Mouse (Mus musculus): Measurements from ENCODE around the gene Olfr98.
"Not testable (repeated sequence)": the region's sequence is repeated elsewhere in the genome, so short reads cannot be mapped to it uniquely, and the experiment has no call there.

Gene Olfr98

DNA sequence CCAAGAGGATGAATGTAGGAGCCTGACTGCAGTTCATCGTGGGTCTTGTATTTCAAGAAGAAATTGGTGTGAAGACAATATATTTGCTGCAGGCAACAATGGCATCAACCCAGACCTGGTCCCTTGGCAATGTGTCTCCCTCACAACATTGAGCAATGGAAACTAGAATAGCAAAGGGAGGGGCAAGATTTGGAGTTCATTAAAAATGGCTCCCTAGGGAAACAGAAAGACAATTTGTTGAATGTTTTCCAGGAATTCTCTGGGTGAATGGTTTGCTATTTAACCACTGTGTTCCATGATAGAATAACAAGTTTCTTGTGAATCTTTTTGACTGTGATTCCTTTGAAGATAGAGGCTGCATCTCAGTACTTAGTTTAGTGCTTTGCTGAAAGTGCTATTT is at the start of gene Olfr98:
Gene Olfr98, minus strand, starts transcription at position 124 of the 400 bp plus-strand sequence.
- no peak for DNase-seq (ENCODE audit: low read depth in 2 of 2, low spot score in 2 of 2)

- no peak for DNase-seq (ENCODE audit: low read depth in 2 of 2, low spot score in 2 of 2)
These were observed 46.7 kb upstream of the Olfr98 start for GRCm38 (mm10) chr17:37310146-37310699.

DNA sequence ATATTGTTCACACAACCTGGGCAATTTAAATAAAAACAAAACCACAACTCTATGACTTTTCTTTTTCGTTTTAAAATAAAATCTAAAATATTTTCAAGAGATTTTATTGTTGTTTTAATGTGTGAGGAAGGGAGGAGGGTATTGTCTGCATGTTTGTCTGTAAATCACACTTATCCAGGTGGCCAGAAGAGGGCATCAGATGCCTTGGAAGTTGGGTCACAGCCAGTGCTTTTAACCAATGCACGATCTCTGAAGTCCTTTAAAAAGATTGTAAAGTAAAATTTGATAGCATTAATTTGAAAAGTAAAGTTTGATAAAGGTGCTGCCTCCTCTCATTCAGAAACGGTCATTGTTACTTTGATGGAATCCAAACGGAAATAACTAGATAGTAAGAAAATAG is 44.9 kb upstream of the Olfr98 start:
- DNase-seq (ENCODE audit: low read depth in 2 of 2, low spot score in 2 of 2) = no peak

DNA sequence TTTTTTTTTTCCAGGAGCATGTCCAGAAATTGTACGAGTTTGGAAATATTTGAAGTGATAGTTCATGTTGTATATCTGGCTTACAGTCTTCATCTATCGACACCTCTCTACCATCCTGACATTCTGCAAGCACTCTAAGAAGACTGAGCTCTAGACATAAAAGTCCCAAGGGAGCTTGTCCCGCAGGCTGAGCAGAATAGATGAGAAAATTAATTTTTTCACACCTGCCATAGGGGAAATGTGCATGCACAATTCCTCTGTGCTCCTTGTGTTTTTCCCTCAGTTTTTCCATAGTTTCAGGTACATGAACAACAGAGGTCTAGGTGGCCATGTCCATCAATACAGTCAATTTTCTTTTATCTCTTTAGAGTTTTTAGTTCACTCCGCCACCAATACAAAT is 40.7 kb upstream of the Olfr98 start, which contains the start of gene Olfr101:
Gene Olfr101, minus strand, starts transcription at position 101 of the 400 bp plus-strand sequence.
- DNase-seq (ENCODE audit: low read depth in 2 of 2, low spot score in 2 of 2) = no peak

GRCm38 (mm10) chr17:37283360-37283759 is 19.8 kb upstream of the Olfr98 start, which contains the start of gene Olfr99:
TSS of gene Olfr99 (minus strand) at chr17:37283460.
- no peak for DNase-seq (ENCODE audit: low read depth in 2 of 2, low spot score in 2 of 2)

GRCm38 (mm10) chr17:37280331-37280730 is 16.8 kb upstream of the Olfr98 start:
- DNase-seq (ENCODE audit: low read depth in 2 of 2, low spot score in 2 of 2) = no peak

DNA sequence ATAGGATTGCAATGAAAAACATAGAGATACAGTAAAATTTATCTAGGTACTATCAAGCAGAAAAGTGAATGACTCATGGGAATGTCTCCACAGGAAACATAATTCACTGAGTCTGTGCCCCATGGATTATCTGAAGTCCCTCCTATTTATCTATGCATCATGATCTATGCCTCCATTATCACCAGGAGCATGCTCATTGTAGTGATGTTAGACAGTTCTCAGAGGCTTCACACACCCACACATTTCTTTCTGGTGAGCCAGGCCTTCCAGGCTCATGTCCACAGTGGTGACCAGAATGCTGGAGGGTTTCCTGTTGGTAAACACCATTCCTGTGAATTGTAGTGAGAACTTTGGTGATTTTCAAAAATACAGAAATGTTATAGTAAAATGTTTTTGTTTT is 13.0 kb upstream of the Olfr98 start:
- no peak for DNase-seq (ENCODE audit: low read depth in 2 of 2, low spot score in 2 of 2)

- no peak for DNase-seq (ENCODE audit: low read depth in 2 of 2, low spot score in 2 of 2)
These were observed 12.2 kb upstream of the Olfr98 start for GRCm38 (mm10) chr17:37275626-37276248.

GRCm38 (mm10) chr17:37270702-37271092 is 7.1 kb upstream of the Olfr98 start:
- peak; percentile 80 to 85 for DNase-seq (ENCODE audit: low read depth in 2 of 2, low spot score in 2 of 2)

GRCm38 (mm10) chr17:37270058-37270701 is 6.6 kb upstream of the Olfr98 start, which contains the start of gene H2-M3:
TSS of gene H2-M3 (plus strand) at chr17:37270220.
- DNase-seq (ENCODE audit: low read depth in 2 of 2, low spot score in 2 of 2) = peak; percentile 90 to 97

- peak; percentile 19 to 46 for DNase-seq (ENCODE audit: low read depth in 2 of 2, low spot score in 2 of 2)
These were observed 13.0 kb downstream of the Olfr98 start for GRCm38 (mm10) chr17:37250544-37250943.

DNA sequence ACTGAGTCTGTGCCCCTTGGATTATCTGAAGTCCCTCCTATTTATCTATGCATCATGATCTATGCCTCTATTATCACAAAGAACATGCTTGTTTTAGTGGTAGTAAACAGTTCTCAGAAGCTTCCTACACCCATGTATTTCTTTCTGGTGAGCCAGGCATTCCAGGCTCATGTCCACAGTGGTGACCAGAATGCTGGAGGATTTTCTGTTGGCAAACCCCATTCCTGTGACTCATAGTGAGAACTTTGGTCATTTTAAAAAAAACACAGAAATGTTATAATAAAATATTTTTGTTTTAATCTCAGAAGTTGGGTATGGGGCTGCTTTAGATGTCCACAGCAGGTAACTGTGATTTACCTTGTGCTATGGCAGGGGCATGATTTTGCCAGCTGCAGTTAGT is 14.1 kb downstream of the Olfr98 start:
- DNase-seq (ENCODE audit: low read depth in 2 of 2, low spot score in 2 of 2) = no peak

- peak; percentile 29 to 55 for DNase-seq (ENCODE audit: low read depth in 2 of 2, low spot score in 2 of 2)
These were observed 16.8 kb downstream of the Olfr98 start for GRCm38 (mm10) chr17:37246715-37247114.

GRCm38 (mm10) chr17:37242198-37242597 is 21.4 kb downstream of the Olfr98 start:
- DNase-seq (ENCODE audit: low read depth in 2 of 2, low spot score in 2 of 2) = no peak

GRCm38 (mm10) chr17:37237230-37237629 is 26.3 kb downstream of the Olfr98 start, which contains the start of gene Olfr97:
TSS of gene Olfr97 (minus strand) at chr17:37237330.
- not testable (repeated sequence) for DNase-seq (ENCODE audit: low read depth in 2 of 2, low spot score in 2 of 2)

- DNase-seq (ENCODE audit: low read depth in 2 of 2, low spot score in 2 of 2) = no peak
These were observed 41.7 kb downstream of the Olfr98 start for GRCm38 (mm10) chr17:37221879-37222278.

- no peak for DNase-seq (ENCODE audit: low read depth in 2 of 2, low spot score in 2 of 2)
These were observed 43.7 kb downstream of the Olfr98 start, which contains the start of gene Olfr96 for GRCm38 (mm10) chr17:37219846-37220245. TSS of gene Olfr96 (plus strand) at chr17:37220146.

DNA sequence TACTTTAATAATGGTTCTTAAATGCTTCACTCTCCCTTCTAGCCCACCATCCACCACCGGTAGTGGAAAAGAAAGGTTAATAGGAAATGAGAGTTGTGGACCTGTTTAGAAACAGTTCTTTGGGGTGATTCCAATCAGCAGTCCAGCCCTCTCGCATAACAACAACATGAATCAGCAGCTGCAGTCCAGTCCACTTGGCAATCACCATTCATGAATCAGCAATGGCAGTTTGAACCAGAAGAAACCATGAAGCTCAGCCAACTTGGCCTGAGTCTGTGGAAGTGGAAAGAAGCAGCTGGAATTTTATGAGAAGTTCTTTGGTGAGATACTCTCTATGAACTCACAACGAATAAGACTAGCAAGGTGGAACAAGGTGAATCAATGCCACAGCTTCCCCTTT is 45.1 kb downstream of the Olfr98 start:
- no peak for DNase-seq (ENCODE audit: low read depth in 2 of 2, low spot score in 2 of 2)

DNA sequence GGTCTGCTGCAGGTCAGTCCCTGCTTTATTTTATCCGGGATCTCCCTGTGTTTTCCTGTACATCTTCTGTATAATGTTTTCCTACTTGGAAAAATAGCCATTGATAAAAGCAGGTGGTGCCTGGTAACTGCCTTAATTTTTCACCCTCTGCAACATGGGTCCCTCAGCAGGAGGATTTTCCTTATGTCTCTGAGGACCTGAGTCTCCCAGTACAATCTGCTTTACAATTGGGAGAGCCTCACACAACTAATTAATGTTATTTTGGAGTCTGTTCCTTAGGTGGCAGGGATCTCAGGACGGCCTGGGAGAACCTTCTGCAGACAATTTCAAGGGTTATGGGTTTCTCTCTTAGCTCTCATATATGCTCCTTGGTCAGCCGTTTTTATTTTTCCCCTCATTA is 50.5 kb downstream of the Olfr98 start, which contains the start of gene Olfr95:
Gene Olfr95, minus strand, starts transcription at position 101 of the 400 bp plus-strand sequence.
- DNase-seq (ENCODE audit: low read depth in 2 of 2, low spot score in 2 of 2) = no peak

Data from CD8-positive naive resting alpha-beta T cell, adult 2 months (primary cell).